Mouse (Mus musculus): Measurements from ENCODE around the gene Rpl23.

- no peak for TF ChIP-seq CTCF (IDR thresholded peaks at IDR 0.05; ENCODE audit: control insufficient read depth, insufficient read depth, insufficient read length)
- TF ChIP-seq USF1 (IDR thresholded peaks at IDR 0.05; ENCODE audit: low read depth): no peak
- TF ChIP-seq CEBPB (IDR thresholded peaks at IDR 0.05; ENCODE audit: low read depth): no peak
Measured at GRCm38 (mm10) chr11:97758125-97758524, 24.1 kb downstream of the Rpl23 start.

All from C2C12 (cell line).